Mouse (Mus musculus): ENCODE data around the gene Fubp3. TPM values are rescaled to one million over a fixed set of nuclear protein-coding genes. Genes with fewer than 3 reads are reported as not detected.

Gene Fubp3
- polyA plus RNA-seq, 1 experiment from 2014 or later, result 61.2 TPM

GRCm38 (mm10) chr2:31653971-31654853 lies 81.8 kb downstream of the Fubp3 start:
- Histone ChIP-seq H3K4me2 (ENCODE audit: low read depth, low read length) (peak overlapping the region; percentile 98), H3K27ac (ENCODE audit: low read length) (no peak overlapping the region), H3K27me3 (replicated peaks; ENCODE audit: control insufficient read depth, insufficient read depth, low read length) (peaks cover 57% of the 10 kb centered on the region), H3K4me1 (ENCODE audit: control insufficient read depth, insufficient read depth, low read length) (peaks cover 11% of the 10 kb centered on the region), H3K36me3 (ENCODE audit: control insufficient read depth, insufficient read depth, low read length) (no peaks in the 10 kb centered on the region), H3K9ac (ENCODE audit: low read depth, low read length) (peak overlapping the region; percentile 49), H3K9me3 (ENCODE audit: control insufficient read depth, low read length) (no peaks in the 10 kb centered on the region), H3K4me3 (ENCODE audit: low read length) (peak overlapping the region; percentile 62)
- under 1% methylated on average over 90 of the region's 109 CpGs for WGBS
- ATAC-seq, result peak; percentile 65

DNA sequence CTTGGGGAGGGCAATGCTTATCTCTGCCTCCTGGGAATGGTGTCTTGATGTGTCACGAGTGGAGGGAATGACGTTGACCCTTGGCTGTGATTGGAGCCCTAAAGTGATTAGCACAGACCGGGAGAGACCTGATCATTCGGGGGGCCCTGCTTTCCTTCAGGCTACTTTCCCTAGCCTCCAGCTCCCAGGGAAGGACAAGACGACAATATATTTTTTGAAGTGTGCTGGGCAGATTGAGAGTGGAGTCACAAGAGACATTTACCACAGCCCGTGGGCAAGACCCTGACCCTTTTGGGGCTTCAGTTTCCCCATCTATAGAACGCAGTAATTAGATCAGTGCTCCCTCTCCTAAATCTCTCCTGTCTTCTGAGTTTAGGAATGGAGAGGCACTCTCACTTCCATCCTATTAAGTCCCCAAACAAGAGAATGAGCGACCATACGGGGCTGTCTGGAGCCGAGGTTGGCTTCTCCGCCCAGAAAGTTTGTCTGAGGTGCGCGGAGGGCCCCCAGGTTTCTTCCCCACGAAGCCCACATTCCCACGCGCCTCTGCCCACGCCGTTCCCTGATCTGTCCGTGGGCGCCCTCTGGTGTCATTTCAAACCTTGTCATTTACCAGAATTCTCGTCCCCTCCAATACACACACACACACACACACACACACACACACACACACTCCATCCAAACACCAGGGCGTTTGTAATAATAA lies 82.6 kb downstream of the Fubp3 start:
- Histone ChIP-seq H3K27me3 (replicated peaks; ENCODE audit: control insufficient read depth, insufficient read depth, low read length) (peaks cover 56% of the 10 kb centered on the region), H3K4me3 (ENCODE audit: low read length) (peak overlapping the region; percentile 62), H3K4me1 (ENCODE audit: control insufficient read depth, insufficient read depth, low read length) (peaks cover 11% of the 10 kb centered on the region), H3K27ac (ENCODE audit: low read length) (no peak overlapping the region), H3K9ac (ENCODE audit: low read depth, low read length) (peak overlapping the region; percentile 49; the same call in 1 of the 2 replicates), H3K36me3 (ENCODE audit: control insufficient read depth, insufficient read depth, low read length) (no peaks in the 10 kb centered on the region), H3K4me2 (ENCODE audit: low read depth, low read length) (peak overlapping the region; percentile 98), H3K9me3 (ENCODE audit: control insufficient read depth, low read length) (no peaks in the 10 kb centered on the region)
- ATAC-seq, result no peak
- WGBS, result 5% methylated on average over 22 of the region's 22 CpGs

GRCm38 (mm10) chr2:31656374-31656773 lies 83.9 kb downstream of the Fubp3 start:
- no peak for ATAC-seq
- WGBS, result 84% methylated on average over 7 of the region's 7 CpGs
- Histone ChIP-seq H3K4me2 (ENCODE audit: low read depth, low read length) (no peak overlapping the region), H3K4me3 (ENCODE audit: low read length) (no peak overlapping the region), H3K9ac (ENCODE audit: low read depth, low read length) (no peak overlapping the region), H3K4me1 (ENCODE audit: control insufficient read depth, insufficient read depth, low read length) (peaks cover 11% of the 10 kb centered on the region), H3K9me3 (ENCODE audit: control insufficient read depth, low read length) (no peaks in the 10 kb centered on the region), H3K27ac (ENCODE audit: low read length) (no peak overlapping the region), H3K27me3 (replicated peaks; ENCODE audit: control insufficient read depth, insufficient read depth, low read length) (peaks cover 45% of the 10 kb centered on the region), H3K36me3 (ENCODE audit: control insufficient read depth, insufficient read depth, low read length) (no peaks in the 10 kb centered on the region)

DNA sequence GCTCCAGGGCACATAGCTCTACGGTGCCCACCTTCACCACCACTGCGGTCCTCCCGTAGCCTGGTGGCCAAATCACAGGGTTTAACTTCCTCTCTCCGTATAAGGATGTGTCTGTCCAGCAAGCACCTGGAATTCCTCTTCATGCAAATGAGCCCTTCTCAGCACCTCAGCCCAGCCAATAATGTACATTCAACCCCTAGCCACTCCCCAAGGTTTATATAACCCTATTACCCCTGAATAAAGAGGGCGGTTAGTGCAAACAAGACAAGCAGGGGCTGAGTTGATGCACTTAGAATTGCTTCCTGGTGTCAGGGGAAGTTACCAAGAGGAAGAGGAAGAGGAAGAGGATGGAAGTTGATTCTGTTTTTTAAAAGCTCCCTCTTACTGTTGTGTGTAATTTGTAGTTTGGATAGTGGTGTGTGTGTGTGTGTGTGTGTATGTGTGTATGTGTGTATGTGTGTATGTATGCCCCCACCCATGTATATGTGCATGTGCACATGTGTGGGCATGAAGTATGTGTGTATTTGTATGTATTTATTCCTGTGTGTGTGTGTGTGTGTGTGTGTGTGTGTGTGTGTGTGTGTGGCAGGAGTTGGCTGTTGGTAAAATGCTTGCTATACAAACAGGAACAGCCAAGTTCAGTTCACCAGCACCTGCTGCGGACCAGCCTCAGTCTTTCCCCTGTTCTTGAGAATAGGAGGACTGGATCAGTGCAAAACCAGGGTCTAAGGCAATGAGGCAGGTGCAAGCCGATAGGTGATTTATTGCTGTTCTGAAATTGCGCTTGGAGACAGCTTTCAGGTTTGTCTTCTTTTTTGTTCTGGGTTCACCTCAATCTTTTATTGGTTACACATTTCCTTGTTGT lies 90.7 kb downstream of the Fubp3 start:
- peak; percentile 92 for ATAC-seq
- H3K9me3 ChIP-seq (ENCODE audit: control insufficient read depth, low read length), result no peaks in the 10 kb centered on the region
- peak overlapping the region; percentile 5; the same call in 1 of the 2 replicates for H3K4me2 ChIP-seq (ENCODE audit: low read depth, low read length)
- H3K27ac ChIP-seq (ENCODE audit: low read length), result 0 out of 2 replicates have a peak overlapping the region, but pooled peaks have one; percentile 26
- no peak overlapping the region for H3K4me3 ChIP-seq (ENCODE audit: low read length)
- H3K36me3 ChIP-seq (ENCODE audit: control insufficient read depth, insufficient read depth, low read length), result no peaks in the 10 kb centered on the region
- H3K27me3 ChIP-seq (replicated peaks; ENCODE audit: control insufficient read depth, insufficient read depth, low read length), result no peaks in the 10 kb centered on the region
- 48% methylated on average over 8 of the region's 8 CpGs for WGBS
- no peaks in the 10 kb centered on the region for H3K4me1 ChIP-seq (ENCODE audit: control insufficient read depth, insufficient read depth, low read length)
- H3K9ac ChIP-seq (ENCODE audit: low read depth, low read length), result no peak overlapping the region

DNA sequence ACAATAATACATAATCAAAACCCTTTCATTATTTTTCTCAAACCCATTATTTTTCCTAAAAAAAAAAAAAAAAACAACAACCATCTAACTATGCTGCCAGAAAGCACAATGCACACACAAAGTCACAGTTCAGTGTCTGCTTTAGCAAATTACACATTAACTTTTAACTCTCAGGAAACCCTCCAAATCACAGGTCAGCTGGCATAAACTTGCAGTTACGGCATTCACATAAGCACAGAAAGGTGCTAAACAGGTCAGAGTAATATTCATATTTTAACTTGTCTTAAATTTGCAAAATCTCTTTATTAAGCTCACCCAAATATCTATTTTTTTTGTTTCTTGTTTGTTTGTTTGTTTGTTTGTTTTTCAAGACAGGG lies 91.3 kb downstream of the Fubp3 start:
- Histone ChIP-seq H3K4me2 (ENCODE audit: low read depth, low read length) (no peak overlapping the region), H3K27ac (ENCODE audit: low read length) (no peak overlapping the region), H3K9me3 (ENCODE audit: control insufficient read depth, low read length) (no peaks in the 10 kb centered on the region), H3K36me3 (ENCODE audit: control insufficient read depth, insufficient read depth, low read length) (no peaks in the 10 kb centered on the region), H3K4me3 (ENCODE audit: low read length) (no peak overlapping the region), H3K4me1 (ENCODE audit: control insufficient read depth, insufficient read depth, low read length) (no peaks in the 10 kb centered on the region), H3K27me3 (replicated peaks; ENCODE audit: control insufficient read depth, insufficient read depth, low read length) (no peaks in the 10 kb centered on the region), H3K9ac (ENCODE audit: low read depth, low read length) (no peak overlapping the region)
- ATAC-seq, result no peak
- WGBS, result 68% methylated on average over 1 of the region's 1 CpGs

Small RNAs within 50 kb of the gene (microRNA-seq; reads per million reads assigned to microRNA genes)
- gene Mir6998, result 0.68 reads per million

Other genes starting within 250 kb of the Fubp3 start
- gene Ass1, start 102.4 kb upstream of the Fubp3 start, polyA plus RNA-seq (2015; fragmentation: Nextera tagmentation; extraction: Ambion mirVana), result 374 and 535 TPM in 2 replicates
- gene Prdm12, start 67.4 kb downstream of the Fubp3 start, polyA plus RNA-seq (2015; fragmentation: Nextera tagmentation; extraction: Ambion mirVana), result not detected in 2 replicates
- 51.3 and 64.3 TPM in 2 replicates for gene Exosc2, start 98.1 kb downstream of the Fubp3 start, polyA plus RNA-seq (2015; fragmentation: Nextera tagmentation; extraction: Ambion mirVana)
- gene Abl1, start 115.7 kb downstream of the Fubp3 start, polyA plus RNA-seq (2015; fragmentation: Nextera tagmentation; extraction: Ambion mirVana), result 25.1 and 26.2 TPM in 2 replicates
- gene Qrfp, start 237.9 kb downstream of the Fubp3 start, polyA plus RNA-seq (2015; fragmentation: Nextera tagmentation; extraction: Ambion mirVana), result 0.07 TPM in 1 of 2 replicates, not detected in the other

All from intestine, embryonic 16.5 days (tissue).